Mouse (Mus musculus) midbrain, embryonic 16.5 days (tissue): Measurements from ENCODE around the gene Gldc. TPM values are rescaled to one million over a fixed set of nuclear protein-coding genes. Genes with fewer than 3 reads are reported as not detected.

Experiments
- ATAC-seq: fragments of 200-750 bp; cut with Nextera tagmentation; 2 replicates; pipeline ENCODE4 v1.8.0; 2017; ENCODE audit warnings: moderate TSS enrichment
- H3K27ac ChIP-seq: fragments of 300-500 bp; sonication (generic); 2 replicates; pipeline ENCODE4 v1.5.1; 2014; ENCODE audit warnings: mild to moderate bottlenecking, low read length, mixed read lengths
- H3K27me3 ChIP-seq: fragments of 300-500 bp; sonication (generic); 2 replicates; pipeline ENCODE4 v1.6.1; 2014; ENCODE audit warnings: low read depth, low read length, mixed read lengths; ENCODE audit not compliant: control insufficient read depth, insufficient read depth
- H3K36me3 ChIP-seq: fragments of 300-500 bp; sonication (generic); 2 replicates; pipeline ENCODE4 v1.6.1; 2014; ENCODE audit warnings: mild to moderate bottlenecking, low read length, moderate library complexity, mixed read lengths; ENCODE audit not compliant: control insufficient read depth, insufficient read depth
- H3K4me1 ChIP-seq: fragments of 300-500 bp; sonication (generic); 2 replicates; pipeline ENCODE4 v1.6.1; 2014; ENCODE audit warnings: mild to moderate bottlenecking, low read length, mixed read lengths; ENCODE audit not compliant: control insufficient read depth, insufficient read depth
- H3K4me2 ChIP-seq: fragments of 300-500 bp; sonication (generic); 2 replicates; pipeline ENCODE4 v1.6.1; 2014; ENCODE audit warnings: mild to moderate bottlenecking, low read length, mixed read lengths
- H3K4me3 ChIP-seq: fragments of 300-500 bp; sonication (generic); 2 replicates; pipeline ENCODE4 v1.5.1; 2014; ENCODE audit warnings: low read depth, mild to moderate bottlenecking, low read length, moderate library complexity, mixed read lengths
- H3K9ac ChIP-seq: fragments of 300-500 bp; sonication (generic); 2 replicates; pipeline ENCODE4 v1.6.1; 2014; ENCODE audit warnings: low read depth, low read length, mixed read lengths
- H3K9me3 ChIP-seq: fragments of 300-500 bp; sonication (generic); replicated peaks from 2 replicates; pipeline ENCODE4 v1.6.1; 2014; ENCODE audit warnings: mild to moderate bottlenecking, low read length, mixed read lengths; ENCODE audit not compliant: control insufficient read depth, poor library complexity, severe bottlenecking
- WGBS: fragments of 180-500 bp; shearing (Covaris S2); extraction: QIAGEN DNeasy Blood & Tissue Kit; methylation state at CpG from one replicate; pipeline ENCODE4 v1.1.7; 2014; 5-methylcytosine and 5-hydroxymethylcytosine counted together
- polyA plus RNA-seq: library from polyadenylated mRNA; unstranded; fragments of >200 nt; fragmentation: Nextera tagmentation; extraction: Ambion mirVana; gene quantifications from 2 replicates; pipeline ENCODE4 v1.2.1, GENCODE M21; 2015

Gene Gldc
- polyA plus RNA-seq, 1 experiment from 2014 or later = 5.9 TPM

DNA sequence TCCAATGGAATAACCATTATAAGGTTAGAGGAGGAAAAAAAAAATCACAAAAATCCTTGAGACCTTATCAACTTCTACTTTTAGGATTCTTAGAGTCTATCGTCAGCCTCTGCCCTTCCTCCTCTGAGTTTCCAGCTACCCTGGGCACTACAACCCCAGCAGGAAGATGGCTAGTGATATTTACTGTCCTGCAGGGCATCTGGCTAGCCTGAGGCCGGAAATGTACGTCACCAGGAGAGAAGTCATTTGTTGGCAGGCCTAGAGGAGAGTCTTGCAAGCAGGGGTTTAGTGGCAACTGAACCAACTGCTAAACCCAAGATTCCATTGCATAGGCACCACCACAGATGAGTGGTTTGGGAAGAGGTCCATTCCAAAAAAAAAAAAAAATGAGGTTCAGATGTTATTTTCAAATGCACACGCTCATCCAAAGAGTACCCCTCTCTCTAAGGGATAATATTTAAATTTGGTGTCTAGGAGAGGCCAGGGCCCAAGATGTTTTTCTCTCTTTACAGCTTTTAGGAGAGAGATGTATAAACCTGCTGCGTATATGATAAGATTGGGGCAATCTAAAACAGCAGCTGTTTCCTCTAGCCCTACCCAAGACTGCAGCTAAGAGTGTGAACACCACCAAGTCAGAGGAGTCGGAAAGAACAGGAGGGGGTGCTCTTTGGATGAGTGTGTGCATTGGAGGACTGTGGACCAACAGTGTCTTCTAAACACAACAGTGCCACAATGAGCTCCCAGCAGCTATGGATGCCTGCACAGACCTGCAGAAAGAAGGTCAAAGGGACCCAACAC, 70.0 kb downstream of the Gldc start:
- Histone ChIP-seq H3K36me3 (no peaks in the 10 kb centered on the region), H3K4me3 (no peak overlapping the region), H3K4me1 (peaks cover 24% of the 10 kb centered on the region), H3K9ac (no peak overlapping the region), H3K4me2 (no peak overlapping the region), H3K9me3 (no peaks in the 10 kb centered on the region), H3K27me3 (no peaks in the 10 kb centered on the region), H3K27ac (no peak overlapping the region)
- WGBS = 87% methylated on average over 6 of the region's 6 CpGs
- no peak for ATAC-seq

- ATAC-seq = no peak
- 90% methylated on average over 6 of the region's 6 CpGs for WGBS
- peaks cover 7% of the 10 kb centered on the region for H3K4me1 ChIP-seq
- H3K27ac ChIP-seq = no peak overlapping the region
- H3K9ac ChIP-seq = no peak overlapping the region
- no peaks in the 10 kb centered on the region for H3K9me3 ChIP-seq
- no peaks in the 10 kb centered on the region for H3K27me3 ChIP-seq
- no peak overlapping the region for H3K4me2 ChIP-seq
- H3K36me3 ChIP-seq = peaks cover 3% of the 10 kb centered on the region; the same call in 1 of the 2 replicates
- H3K4me3 ChIP-seq = no peak overlapping the region
Observed at GRCm38 (mm10) chr19:30102620-30103019, 72.6 kb downstream of the Gldc start.

GRCm38 (mm10) chr19:30100571-30100970, 74.7 kb downstream of the Gldc start:
- H3K4me3 ChIP-seq = no peak overlapping the region
- H3K27me3 ChIP-seq = no peaks in the 10 kb centered on the region
- H3K27ac ChIP-seq = no peak overlapping the region
- ATAC-seq = no peak
- H3K9me3 ChIP-seq = no peaks in the 10 kb centered on the region
- WGBS = 94% methylated on average over 12 of the region's 12 CpGs
- peaks cover 12% of the 10 kb centered on the region for H3K4me1 ChIP-seq
- H3K36me3 ChIP-seq = peaks cover 8% of the 10 kb centered on the region
- no peak overlapping the region for H3K9ac ChIP-seq
- no peak overlapping the region for H3K4me2 ChIP-seq

DNA sequence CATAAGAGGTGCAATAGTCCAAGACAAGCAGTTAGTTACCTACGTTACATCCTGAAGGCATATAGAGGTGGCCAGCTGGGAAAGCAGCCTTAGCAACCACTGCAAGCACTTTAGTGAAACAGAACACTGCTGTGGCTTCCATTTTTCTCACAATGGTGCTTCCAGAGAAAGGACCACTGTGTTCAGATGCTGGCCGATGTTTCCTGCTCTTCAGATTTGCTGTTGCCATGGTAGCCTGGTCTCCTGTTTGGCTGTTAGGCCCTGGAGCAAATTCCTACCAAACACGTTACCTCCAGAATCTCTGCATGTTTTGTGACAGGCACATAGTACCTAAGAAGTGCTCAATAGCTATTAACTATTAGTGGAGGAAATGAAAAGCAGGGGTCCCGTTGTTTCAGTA, 78.2 kb downstream of the Gldc start:
- WGBS = 49% methylated on average over 4 of the region's 4 CpGs
- H3K4me1 ChIP-seq = peaks cover 12% of the 10 kb centered on the region
- peaks cover 22% of the 10 kb centered on the region for H3K36me3 ChIP-seq
- no peak overlapping the region for H3K4me3 ChIP-seq
- H3K27me3 ChIP-seq = no peaks in the 10 kb centered on the region
- H3K9ac ChIP-seq = no peak overlapping the region
- H3K9me3 ChIP-seq = no peaks in the 10 kb centered on the region
- peak overlapping the region; percentile 63 for H3K27ac ChIP-seq
- ATAC-seq = peak; percentile 59
- H3K4me2 ChIP-seq = no peak overlapping the region

DNA sequence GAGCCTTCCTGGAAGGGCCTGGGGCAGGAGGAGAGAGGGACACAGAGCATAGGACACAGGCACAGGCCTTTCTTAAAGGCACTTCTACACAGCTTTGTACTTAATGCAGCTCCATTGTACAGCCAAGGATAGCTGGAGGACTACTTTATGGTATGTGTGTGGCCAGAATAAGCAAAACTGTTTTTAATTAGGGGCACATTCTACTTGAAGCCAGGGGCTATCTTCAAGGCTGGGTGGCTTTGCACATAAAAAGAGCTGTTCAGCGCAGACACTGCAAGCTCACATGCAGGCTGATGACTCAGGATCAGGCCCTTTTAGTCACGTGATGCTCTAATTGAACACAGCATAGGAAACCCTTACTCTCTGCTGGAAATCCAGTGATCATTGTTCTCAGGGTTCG, 79.0 kb downstream of the Gldc start:
- Histone ChIP-seq H3K36me3 (peaks cover 24% of the 10 kb centered on the region), H3K4me3 (no peak overlapping the region), H3K4me2 (no peak overlapping the region), H3K27me3 (no peaks in the 10 kb centered on the region), H3K4me1 (peaks cover 12% of the 10 kb centered on the region), H3K9me3 (no peaks in the 10 kb centered on the region), H3K9ac (no peak overlapping the region), H3K27ac (peak overlapping the region; percentile 73)
- ATAC-seq = peak; percentile 52; the same call in 1 of the 2 replicates
- WGBS = 27% methylated on average over 3 of the region's 3 CpGs

- H3K36me3 ChIP-seq = peaks cover 39% of the 10 kb centered on the region
- no peak overlapping the region for H3K4me3 ChIP-seq
- H3K9me3 ChIP-seq = no peaks in the 10 kb centered on the region
- no peak overlapping the region for H3K27ac ChIP-seq
- H3K27me3 ChIP-seq = no peaks in the 10 kb centered on the region
- H3K4me2 ChIP-seq = no peak overlapping the region
- WGBS = 84% methylated on average over 12 of the region's 12 CpGs
- H3K9ac ChIP-seq = no peak overlapping the region
- H3K4me1 ChIP-seq = peaks cover 5% of the 10 kb centered on the region
- no peak for ATAC-seq
Observed at GRCm38 (mm10) chr19:30091644-30092295, 83.5 kb downstream of the Gldc start.

DNA sequence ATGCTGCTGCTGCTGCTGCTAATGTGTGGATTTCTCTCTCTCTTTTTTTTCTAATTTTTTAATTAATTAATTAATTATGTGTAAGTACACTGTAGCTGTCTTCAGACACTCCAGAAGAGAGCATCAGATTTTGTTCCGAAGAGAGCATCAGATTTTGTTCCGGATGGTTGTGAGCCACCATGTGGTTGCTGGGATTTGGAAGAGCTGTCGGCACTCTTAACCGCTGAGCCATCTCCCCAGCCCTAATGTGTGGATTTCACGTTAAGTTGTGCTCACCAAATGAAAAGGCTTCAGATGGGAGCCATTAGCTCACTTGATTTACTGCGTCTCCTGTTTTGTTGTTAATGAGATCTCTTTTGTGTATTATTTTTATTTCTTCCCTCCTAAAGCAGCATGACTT, 85.1 kb downstream of the Gldc start:
- Histone ChIP-seq H3K4me2 (no peak overlapping the region), H3K4me3 (no peak overlapping the region), H3K4me1 (no peaks in the 10 kb centered on the region), H3K27me3 (no peaks in the 10 kb centered on the region), H3K36me3 (peaks cover 30% of the 10 kb centered on the region), H3K9me3 (no peaks in the 10 kb centered on the region), H3K9ac (no peak overlapping the region), H3K27ac (no peak overlapping the region)
- 85% methylated on average over 6 of the region's 6 CpGs for WGBS
- ATAC-seq = no peak

GRCm38 (mm10) chr19:30065797-30066196, 109.4 kb downstream of the Gldc start:
- no peak overlapping the region for H3K4me2 ChIP-seq
- no peaks in the 10 kb centered on the region for H3K9me3 ChIP-seq
- H3K36me3 ChIP-seq = no peaks in the 10 kb centered on the region
- H3K9ac ChIP-seq = no peak overlapping the region
- no peak overlapping the region for H3K4me3 ChIP-seq
- H3K27ac ChIP-seq = no peak overlapping the region
- no peak for ATAC-seq
- 73% methylated on average over 4 of the region's 4 CpGs for WGBS
- no peaks in the 10 kb centered on the region for H3K27me3 ChIP-seq
- H3K4me1 ChIP-seq = no peaks in the 10 kb centered on the region

DNA sequence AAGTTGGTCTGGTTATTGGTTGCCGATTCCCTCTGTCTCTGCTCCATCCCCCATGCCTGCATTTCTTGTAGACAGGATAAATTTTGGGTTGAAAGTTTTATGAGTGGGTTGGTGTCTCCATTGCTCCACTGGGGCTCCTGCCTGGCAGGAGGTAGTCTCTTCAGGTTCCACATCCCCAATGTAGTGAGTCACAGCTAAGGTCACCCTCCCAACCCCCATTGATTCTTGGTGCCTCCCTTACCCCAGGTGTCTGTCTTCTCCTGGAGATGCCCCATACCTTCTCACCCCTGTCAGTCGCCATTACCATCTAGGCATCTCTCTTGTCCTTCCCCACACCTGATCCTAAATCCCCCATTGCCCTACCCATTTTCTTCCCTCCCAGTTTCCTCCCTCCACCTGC, 121.0 kb downstream of the Gldc start:
- Histone ChIP-seq H3K36me3 (0 out of 2 replicates have a peak, but pooled peaks cover 2% of the 10 kb centered on the region), H3K27ac (no peak overlapping the region), H3K4me2 (no peak overlapping the region), H3K4me3 (no peak overlapping the region), H3K9ac (no peak overlapping the region), H3K9me3 (no peaks in the 10 kb centered on the region), H3K4me1 (0 out of 2 replicates have a peak, but pooled peaks cover 2% of the 10 kb centered on the region), H3K27me3 (no peaks in the 10 kb centered on the region)
- no peak for ATAC-seq
- 95% methylated on average over 2 of the region's 2 CpGs for WGBS
